Mouse (Mus musculus) forebrain, embryonic 14.5 days (tissue): Measurements from ENCODE around the gene Cacng4. TPM values are rescaled to one million over a fixed set of nuclear protein-coding genes. Genes with fewer than 3 reads are reported as not detected.

Experiments used
- ATAC-seq: fragments of 200-750 bp; cut with Nextera tagmentation; 2 replicates; pipeline ENCODE4 v1.8.0; 2017; ENCODE audit warnings: mild to moderate bottlenecking, moderate library complexity
- DNase-seq: peaks from one replicate; pipeline ENCODE4 v3.0.0-alpha.2; 2015; ENCODE audit warnings: low spot score
- H3K27ac ChIP-seq: fragments of 300-500 bp; sonication (generic); 2 replicates; pipeline ENCODE4 v1.5.1; 2014; ENCODE audit warnings: low read depth, mild to moderate bottlenecking, control low read depth, low read length, moderate library complexity
- H3K27me3 ChIP-seq: fragments of 300-500 bp; sonication (generic); replicated peaks from 2 replicates; pipeline ENCODE4 v1.6.1; 2014; ENCODE audit warnings: low read length, control low read depth, mixed read lengths; ENCODE audit not compliant: control insufficient read depth, insufficient read depth
- H3K36me3 ChIP-seq: fragments of 300-500 bp; sonication (generic); 2 replicates; pipeline ENCODE4 v1.6.1; 2014; ENCODE audit warnings: low read length, control low read depth; ENCODE audit not compliant: control insufficient read depth, insufficient read depth
- H3K4me1 ChIP-seq: fragments of 300-500 bp; sonication (generic); 2 replicates; pipeline ENCODE4 v1.6.1; 2014; ENCODE audit warnings: antibody characterized with exemption, low read length, control low read depth; ENCODE audit not compliant: control insufficient read depth, insufficient read depth
- H3K4me2 ChIP-seq: fragments of 300-500 bp; sonication (generic); 2 replicates; pipeline ENCODE4 v1.6.1; 2014; ENCODE audit warnings: mild to moderate bottlenecking, control low read depth, low read length
- H3K4me3 ChIP-seq: fragments of 300-500 bp; sonication (generic); 2 replicates; pipeline ENCODE4 v1.5.1; 2014; ENCODE audit warnings: low read depth, low read length, control low read depth
- H3K9ac ChIP-seq: fragments of 300-500 bp; sonication (generic); 2 replicates; pipeline ENCODE4 v1.6.1; 2014; ENCODE audit warnings: mild to moderate bottlenecking, low read length, control low read depth, moderate library complexity
- H3K9me3 ChIP-seq: fragments of 300-500 bp; sonication (generic); replicated peaks from 2 replicates; pipeline ENCODE4 v1.6.1; 2016; ENCODE audit warnings: low read length, control low read depth, mixed read lengths; ENCODE audit not compliant: control insufficient read depth
- whole genome bisulfite sequencing: fragments of 180-500 bp; shearing (Covaris S2); extraction: QIAGEN DNeasy Blood & Tissue Kit; methylation state at CpG from one replicate; pipeline ENCODE4 v1.1.7; 2014; 5-methylcytosine and 5-hydroxymethylcytosine counted together
- polyA plus RNA-seq: library from polyadenylated mRNA; unstranded; fragments of >200 nt; fragmentation: Nextera tagmentation; extraction: Ambion mirVana; gene quantifications from 2 replicates; pipeline ENCODE4 v1.2.1, GENCODE M21; 2014

Cacng4 gene
- polyA plus RNA-seq, 1 experiment from 2014 or later, result 35.4 TPM

- no peak overlapping the region for H3K27ac ChIP-seq
- WGBS, result 82% methylated on average over 6 of the region's 6 CpGs
- no peaks in the 10 kb centered on the region for H3K9me3 ChIP-seq
- no peak overlapping the region for H3K4me3 ChIP-seq
- no peaks in the 10 kb centered on the region for H3K4me1 ChIP-seq
- no peak overlapping the region for H3K9ac ChIP-seq
- ATAC-seq (no peak), DNase-seq (no peak)
- no peak overlapping the region for H3K4me2 ChIP-seq
- no peaks in the 10 kb centered on the region for H3K27me3 ChIP-seq
- peaks cover 3% of the 10 kb centered on the region for H3K36me3 ChIP-seq
Observed at GRCm38 (mm10) chr11:107693338-107693737, 101.0 kb downstream of the Cacng4 start.

GRCm38 (mm10) chr11:107691569-107691968, 102.8 kb downstream of the Cacng4 start:
- Histone ChIP-seq H3K27ac (no peak overlapping the region), H3K4me3 (no peak overlapping the region), H3K36me3 (peaks cover 8% of the 10 kb centered on the region), H3K4me1 (no peaks in the 10 kb centered on the region), H3K4me2 (no peak overlapping the region), H3K9ac (no peak overlapping the region), H3K9me3 (no peaks in the 10 kb centered on the region), H3K27me3 (no peaks in the 10 kb centered on the region)
- DNase-seq, result no peak
- WGBS, result 40% methylated on average over 8 of the region's 8 CpGs
- ATAC-seq, result no peak

DNA sequence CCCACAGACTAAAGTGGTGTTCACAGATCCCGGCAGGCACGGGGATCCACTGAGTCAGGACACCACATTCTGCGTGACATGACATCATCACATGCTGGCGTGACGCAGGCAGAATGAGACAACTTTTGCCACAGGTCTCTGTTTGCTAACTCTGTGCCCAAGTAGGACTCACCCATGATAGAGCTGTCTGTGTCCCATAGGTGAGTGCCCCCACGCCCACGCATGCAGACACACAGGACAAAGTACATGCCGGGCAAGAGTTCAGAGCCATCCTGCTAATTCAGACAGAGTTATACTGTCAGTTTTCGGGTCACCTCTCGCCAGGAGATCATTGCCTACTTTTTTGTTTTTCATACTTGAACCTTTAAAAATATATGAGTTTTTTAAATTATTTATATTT, 105.9 kb downstream of the Cacng4 start:
- H3K36me3 ChIP-seq, result peaks cover 22% of the 10 kb centered on the region
- H3K9ac ChIP-seq, result no peak overlapping the region
- 96% methylated on average over 10 of the region's 10 CpGs for WGBS
- no peak overlapping the region for H3K27ac ChIP-seq
- no peak overlapping the region for H3K4me2 ChIP-seq
- peaks cover 10% of the 10 kb centered on the region for H3K4me1 ChIP-seq
- ATAC-seq, result no peak
- H3K27me3 ChIP-seq, result no peaks in the 10 kb centered on the region
- no peak overlapping the region for H3K4me3 ChIP-seq
- no peak for DNase-seq
- no peaks in the 10 kb centered on the region for H3K9me3 ChIP-seq

DNA sequence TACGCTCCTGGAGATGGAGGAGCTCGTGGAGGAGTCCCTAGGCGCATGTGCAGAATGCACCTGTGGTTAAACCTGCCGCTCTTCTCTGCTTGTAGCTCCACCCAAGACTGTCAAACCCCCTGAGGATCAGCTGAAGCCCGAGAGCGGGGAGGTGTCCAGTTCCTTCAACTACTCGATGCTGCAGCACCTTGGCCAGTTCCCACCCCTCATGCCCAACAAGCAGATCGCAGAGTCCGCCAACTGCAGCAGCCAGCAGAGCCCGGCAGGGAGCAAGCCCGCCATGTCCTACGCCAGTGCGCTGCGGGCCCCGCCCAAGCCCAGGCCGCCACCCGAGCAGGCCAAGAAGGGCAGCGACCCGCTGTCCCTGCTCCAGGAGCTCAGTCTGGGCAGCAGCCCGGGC, 108.1 kb downstream of the Cacng4 start:
- no peak overlapping the region for H3K27ac ChIP-seq

GRCm38 (mm10) chr11:107683544-107684465, 110.6 kb downstream of the Cacng4 start:
- Histone ChIP-seq H3K27me3 (no peaks in the 10 kb centered on the region), H3K4me2 (no peak overlapping the region), H3K9me3 (no peaks in the 10 kb centered on the region), H3K4me1 (peaks cover 18% of the 10 kb centered on the region), H3K27ac (no peak overlapping the region; the same call in 1 of the 2 replicates), H3K4me3 (no peak overlapping the region), H3K36me3 (peaks cover 22% of the 10 kb centered on the region), H3K9ac (0 out of 2 replicates have a peak overlapping the region, but pooled peaks have one; percentile 4)
- WGBS, result 28% methylated on average over 19 of the region's 19 CpGs
- ATAC-seq, result 0 out of 2 replicates have a peak, but pooled peaks have one; percentile 52
- peak; percentile 37 for DNase-seq

More for the DNA sequence above, 108.1 kb downstream of the Cacng4 start:
- no peak overlapping the region for H3K4me3 ChIP-seq
- H3K9ac ChIP-seq, result no peak overlapping the region
- 91% methylated on average over 20 of the region's 20 CpGs for WGBS
- no peak for ATAC-seq
- H3K9me3 ChIP-seq, result no peaks in the 10 kb centered on the region
- peaks cover 22% of the 10 kb centered on the region for H3K36me3 ChIP-seq
- H3K27me3 ChIP-seq, result no peaks in the 10 kb centered on the region
- DNase-seq, result no peak
- H3K4me1 ChIP-seq, result peaks cover 18% of the 10 kb centered on the region
- H3K4me2 ChIP-seq, result no peak overlapping the region

- Histone ChIP-seq H3K27ac (no peak overlapping the region; the same call in 1 of the 2 replicates), H3K4me2 (no peak overlapping the region)
Observed at GRCm38 (mm10) chr11:107682694-107683355, 111.5 kb downstream of the Cacng4 start.

More at GRCm38 (mm10) chr11:107682694-107683355, 111.5 kb downstream of the Cacng4 start:
- H3K9ac ChIP-seq, result peak overlapping the region; percentile 4; the same call in 1 of the 2 replicates
- peaks cover 18% of the 10 kb centered on the region for H3K4me1 ChIP-seq
- DNase-seq (no peak), ATAC-seq (0 out of 2 replicates have a peak, but pooled peaks have one; percentile 32)
- H3K9me3 ChIP-seq, result no peaks in the 10 kb centered on the region
- H3K36me3 ChIP-seq, result peaks cover 15% of the 10 kb centered on the region
- WGBS, result 26% methylated on average over 9 of the region's 9 CpGs
- H3K4me3 ChIP-seq, result no peak overlapping the region
- H3K27me3 ChIP-seq, result no peaks in the 10 kb centered on the region

Other genes with a start within 250 kb of the Cacng4 start
- 12.8 and 19.5 TPM in 2 replicates for gene Helz, start 246.6 kb downstream of the Cacng4 start, polyA plus RNA-seq
- gene Cacng1, start 78.0 kb downstream of the Cacng4 start, polyA plus RNA-seq, result 0.14 and 0.28 TPM in 2 replicates
- gene Cacng5, start 120.5 kb upstream of the Cacng4 start, polyA plus RNA-seq, result 2.9 and 4.0 TPM in 2 replicates